Mouse (Mus musculus): ENCODE measurements around the gene Gabrd.

Gabrd gene

DNA sequence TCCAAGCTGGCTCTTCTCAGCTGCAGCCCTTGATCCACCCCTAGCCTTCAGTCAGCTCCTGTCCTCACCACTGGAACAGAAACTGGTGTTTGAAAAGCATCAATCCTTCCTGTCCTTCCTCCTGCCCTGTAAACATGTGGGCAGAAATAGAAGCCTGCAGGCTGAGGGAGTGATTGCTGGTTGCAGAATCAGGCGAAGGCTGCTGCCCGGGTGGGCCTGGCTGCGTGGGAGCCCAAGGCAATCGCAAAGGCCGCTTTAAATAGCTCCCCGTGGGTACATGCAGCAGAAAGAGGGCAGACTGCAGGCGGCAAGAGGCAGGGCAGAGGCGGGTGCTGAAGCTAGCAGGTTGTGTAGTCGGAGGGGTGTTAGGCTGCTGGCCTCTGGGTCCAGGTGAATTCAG, 15.2 kb downstream of the Gabrd start:
- DNase-seq (ENCODE audit: low read depth) = no peak

DNA sequence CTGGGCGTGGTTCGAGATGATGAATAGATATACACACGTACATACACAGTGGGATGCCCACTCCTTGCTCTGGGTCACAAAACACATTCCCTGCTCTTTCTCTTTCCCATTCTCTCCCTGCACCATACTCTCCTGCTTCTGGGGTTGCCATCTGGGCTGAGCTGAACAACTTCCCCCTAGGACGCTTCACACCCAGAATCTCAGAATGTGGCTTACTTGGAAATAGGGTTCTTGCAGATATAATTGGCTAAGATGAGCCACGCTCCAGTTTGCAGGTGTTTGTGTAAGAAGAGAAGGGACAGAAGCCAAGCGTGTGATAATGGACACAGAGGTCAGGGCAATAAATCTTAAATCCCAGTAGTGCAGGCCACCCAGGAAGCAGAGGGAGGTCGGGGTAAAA, 15.9 kb downstream of the Gabrd start:
- DNase-seq (ENCODE audit: low read depth) = no peak

GRCm38 (mm10) chr4:155371797-155372735, 25.8 kb downstream of the Gabrd start:
- DNase-seq (ENCODE audit: low read depth) = no peak

GRCm38 (mm10) chr4:155370737-155371715, 26.9 kb downstream of the Gabrd start:
- no peak for DNase-seq (ENCODE audit: low read depth)

DNA sequence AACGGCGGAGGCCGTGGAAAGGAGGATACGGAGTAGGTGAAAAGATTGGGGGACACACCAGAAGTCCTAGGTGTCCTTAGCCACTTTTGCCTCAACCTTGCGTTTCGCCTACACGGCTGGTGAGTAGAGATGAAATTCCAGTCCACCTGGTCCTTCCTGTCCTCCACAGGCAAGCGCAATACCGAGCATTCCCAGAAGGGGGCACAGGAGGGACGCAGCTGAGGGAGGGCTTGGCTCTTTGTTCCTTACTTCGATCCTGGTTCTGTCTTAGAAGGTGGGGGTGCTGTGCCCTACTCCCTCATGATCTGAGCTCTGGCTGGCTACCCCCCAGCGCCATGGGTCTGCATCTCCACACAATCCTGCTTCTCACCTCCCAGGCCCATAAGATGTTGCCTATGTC, 29.2 kb downstream of the Gabrd start:
- no peak for DNase-seq (ENCODE audit: low read depth)

DNA sequence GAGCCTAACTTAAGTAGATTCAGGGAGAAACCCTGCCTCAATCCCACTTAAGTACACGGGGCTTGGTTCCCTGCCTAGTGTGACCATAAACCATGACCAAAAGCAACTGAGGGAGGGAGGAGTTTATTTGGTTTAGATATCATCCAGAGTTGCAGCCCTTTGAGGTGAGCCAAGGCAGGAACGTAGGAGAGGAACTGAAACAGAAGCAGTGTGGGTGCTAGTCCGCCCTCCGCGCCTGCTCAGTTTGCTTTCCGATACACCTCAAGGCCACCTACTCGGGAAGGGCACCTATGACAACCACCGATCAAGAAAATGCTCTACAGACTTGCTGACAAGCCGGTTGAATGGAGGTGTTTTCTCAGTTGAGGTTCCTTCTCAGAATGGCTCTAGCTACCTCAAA, 30.2 kb downstream of the Gabrd start:
- DNase-seq (ENCODE audit: low read depth) = no peak

- DNase-seq (ENCODE audit: low read depth) = no peak
Observed at GRCm38 (mm10) chr4:155366784-155367183, 31.1 kb downstream of the Gabrd start.

DNA sequence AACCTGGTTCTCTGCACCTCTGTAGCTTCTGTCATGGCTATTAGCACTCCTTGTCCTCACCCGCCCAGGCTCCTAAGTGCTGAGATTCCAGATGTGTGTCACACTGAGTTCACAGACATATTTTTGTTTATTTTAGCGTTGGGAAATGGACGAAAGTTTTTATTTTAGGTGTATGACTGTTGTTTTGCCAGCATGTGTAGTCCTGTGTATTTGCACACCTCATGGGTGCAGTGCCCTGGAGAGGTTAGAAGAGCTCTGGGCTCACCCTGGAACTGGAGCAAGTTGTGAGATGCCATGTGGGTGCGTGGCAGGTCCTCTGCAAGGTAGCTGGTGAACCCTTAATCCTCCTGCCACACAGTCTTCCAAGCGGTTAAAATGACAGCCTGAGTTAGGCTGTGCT, 35.5 kb downstream of the Gabrd start:
- DNase-seq (ENCODE audit: low read depth) = no peak

DNA sequence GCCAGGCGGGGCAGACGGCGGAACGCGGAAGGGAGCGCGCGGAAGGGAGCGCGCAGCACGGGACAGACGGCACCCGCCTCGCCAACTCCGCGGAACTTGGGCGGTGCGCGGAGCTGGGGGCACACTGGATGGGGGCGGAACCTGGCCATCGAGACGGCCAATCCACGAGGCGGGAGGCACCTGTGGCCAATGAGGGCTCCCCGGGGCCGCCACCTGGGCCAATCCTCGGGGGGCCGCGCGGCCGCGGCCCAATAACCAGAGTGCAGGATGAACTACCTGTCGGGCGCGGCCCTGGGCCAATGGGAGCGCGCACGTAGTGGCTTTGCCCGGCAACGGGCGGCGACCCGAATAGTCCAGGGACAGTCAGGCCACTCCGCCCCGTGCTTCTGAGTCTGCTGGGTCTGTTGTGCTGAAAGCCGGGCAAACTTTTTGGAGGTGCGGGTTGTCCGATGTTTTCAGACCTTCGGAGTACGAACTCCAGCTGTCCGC, 36.6 kb downstream of the Gabrd start, which contains the start of gene Prkcz:
Gene Prkcz (minus strand): TSS at position 59 of the 489 bp plus-strand sequence.
- DNase-seq (ENCODE audit: low read depth) = no peak

- no peak for DNase-seq (ENCODE audit: low read depth)
Observed at GRCm38 (mm10) chr4:155360856-155361255, 37.1 kb downstream of the Gabrd start.

DNA sequence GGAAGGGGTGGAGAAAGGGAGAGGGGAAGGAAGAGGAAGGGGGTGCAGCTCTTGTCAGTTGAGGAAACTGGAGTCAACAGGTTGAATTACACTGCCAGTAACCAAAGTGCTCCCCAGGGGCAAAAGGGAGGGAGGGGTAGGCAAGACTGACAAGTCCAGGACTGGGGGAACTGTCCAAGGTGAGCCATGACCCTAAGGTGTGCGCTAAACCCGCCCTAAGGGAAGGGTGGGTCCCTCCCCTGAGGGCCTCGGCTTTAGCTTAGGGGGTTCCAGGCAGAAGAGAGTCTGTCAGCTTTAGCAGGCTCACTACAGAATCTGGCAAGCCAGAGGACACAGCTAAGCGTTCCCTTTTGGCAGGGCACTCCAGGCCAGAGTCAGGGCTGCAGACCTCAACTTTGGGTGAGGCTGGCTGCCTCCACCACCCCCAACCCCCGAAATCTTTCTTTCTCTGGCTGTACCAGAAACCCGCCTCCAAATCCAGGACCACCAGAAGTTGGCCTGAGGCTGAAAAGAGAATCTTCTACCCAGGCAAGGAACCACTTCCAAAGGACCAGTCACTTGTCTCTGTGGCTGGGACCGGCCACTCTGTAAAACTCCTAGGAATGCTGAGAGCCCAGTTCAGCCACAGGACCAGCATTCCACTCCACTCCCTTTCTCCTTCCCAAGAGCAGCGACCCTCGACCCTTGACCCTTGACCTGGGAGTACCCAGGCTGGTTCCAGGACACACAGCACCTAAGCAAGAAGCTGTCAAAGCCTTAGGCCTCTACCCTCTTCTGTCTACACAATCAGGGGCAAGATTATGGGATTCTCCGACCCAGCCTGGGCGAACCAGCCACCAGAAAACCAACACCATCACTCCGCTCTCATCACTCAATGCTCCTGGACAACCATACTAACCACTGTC, 38.1 kb downstream of the Gabrd start:
- no peak for DNase-seq (ENCODE audit: low read depth)

DNA sequence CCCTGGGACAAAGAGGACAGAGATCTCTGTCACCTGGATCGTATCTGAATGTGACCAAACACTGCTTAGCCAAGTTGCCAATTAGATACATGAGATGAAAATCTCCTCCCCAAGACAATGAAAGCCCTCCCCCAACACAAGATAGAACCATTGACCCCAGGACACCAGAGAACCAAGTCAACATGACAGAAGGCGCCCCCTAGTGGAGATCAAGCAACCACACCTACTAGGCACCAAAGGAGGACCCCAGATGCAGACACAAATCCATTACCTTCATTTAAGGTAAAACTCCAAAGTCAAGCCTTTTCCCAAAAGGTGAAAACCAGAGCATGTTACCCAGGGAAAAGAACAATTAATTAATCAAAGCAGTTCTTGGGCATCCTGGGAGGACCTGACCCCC, 40.3 kb downstream of the Gabrd start:
- DNase-seq (ENCODE audit: low read depth) = no peak

DNA sequence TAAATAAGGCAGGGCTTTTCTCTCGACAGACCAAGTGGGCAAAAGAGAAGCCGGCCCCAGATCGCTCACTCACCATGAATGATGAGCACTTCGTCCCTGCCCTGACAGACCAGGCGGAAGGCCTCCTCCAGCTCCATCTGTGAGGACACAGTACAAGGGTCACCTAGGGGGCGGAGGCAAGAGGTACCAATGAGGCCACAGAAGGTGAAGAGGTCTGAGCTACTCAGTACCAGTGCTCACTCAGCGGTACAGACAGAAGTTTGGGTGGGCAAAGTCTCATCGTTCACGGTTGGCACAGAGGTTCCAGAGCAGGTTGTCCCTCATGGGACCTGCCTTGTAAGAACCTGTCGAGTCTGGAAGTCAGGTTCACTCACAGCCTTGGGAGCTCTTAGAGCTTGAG, 41.6 kb downstream of the Gabrd start:
- no peak for DNase-seq (ENCODE audit: low read depth)

- DNase-seq (ENCODE audit: low read depth) = no peak
Observed at GRCm38 (mm10) chr4:155354546-155354945, 43.4 kb downstream of the Gabrd start.

- DNase-seq (ENCODE audit: low read depth) = no peak
Observed at GRCm38 (mm10) chr4:155354035-155354434, 43.9 kb downstream of the Gabrd start.

- no peak for DNase-seq (ENCODE audit: low read depth)
Observed at GRCm38 (mm10) chr4:155352581-155352980, 45.3 kb downstream of the Gabrd start.

DNA sequence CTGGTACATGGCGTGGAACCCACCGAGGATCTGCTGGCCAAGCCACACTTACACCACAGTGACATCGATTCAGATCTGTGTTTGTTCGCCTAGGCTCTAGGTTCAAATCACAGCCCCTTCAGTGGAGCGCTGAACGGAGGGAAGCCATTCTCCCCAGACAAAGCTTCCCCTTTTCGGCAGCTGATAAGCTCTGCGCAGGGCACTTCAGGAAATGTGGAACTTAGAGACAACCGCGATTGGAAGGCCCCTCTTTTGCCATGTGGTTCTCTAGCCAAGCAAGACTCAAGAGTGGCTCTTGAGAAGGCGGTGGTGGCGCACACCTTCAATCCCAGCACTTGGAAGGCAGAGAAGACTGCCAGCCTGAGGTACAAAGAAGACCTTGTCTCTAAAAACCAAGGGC, 51.6 kb downstream of the Gabrd start:
- DNase-seq (ENCODE audit: low read depth) = no peak

GRCm38 (mm10) chr4:155345608-155345953, 52.3 kb downstream of the Gabrd start:
- no peak for DNase-seq (ENCODE audit: low read depth)

DNA sequence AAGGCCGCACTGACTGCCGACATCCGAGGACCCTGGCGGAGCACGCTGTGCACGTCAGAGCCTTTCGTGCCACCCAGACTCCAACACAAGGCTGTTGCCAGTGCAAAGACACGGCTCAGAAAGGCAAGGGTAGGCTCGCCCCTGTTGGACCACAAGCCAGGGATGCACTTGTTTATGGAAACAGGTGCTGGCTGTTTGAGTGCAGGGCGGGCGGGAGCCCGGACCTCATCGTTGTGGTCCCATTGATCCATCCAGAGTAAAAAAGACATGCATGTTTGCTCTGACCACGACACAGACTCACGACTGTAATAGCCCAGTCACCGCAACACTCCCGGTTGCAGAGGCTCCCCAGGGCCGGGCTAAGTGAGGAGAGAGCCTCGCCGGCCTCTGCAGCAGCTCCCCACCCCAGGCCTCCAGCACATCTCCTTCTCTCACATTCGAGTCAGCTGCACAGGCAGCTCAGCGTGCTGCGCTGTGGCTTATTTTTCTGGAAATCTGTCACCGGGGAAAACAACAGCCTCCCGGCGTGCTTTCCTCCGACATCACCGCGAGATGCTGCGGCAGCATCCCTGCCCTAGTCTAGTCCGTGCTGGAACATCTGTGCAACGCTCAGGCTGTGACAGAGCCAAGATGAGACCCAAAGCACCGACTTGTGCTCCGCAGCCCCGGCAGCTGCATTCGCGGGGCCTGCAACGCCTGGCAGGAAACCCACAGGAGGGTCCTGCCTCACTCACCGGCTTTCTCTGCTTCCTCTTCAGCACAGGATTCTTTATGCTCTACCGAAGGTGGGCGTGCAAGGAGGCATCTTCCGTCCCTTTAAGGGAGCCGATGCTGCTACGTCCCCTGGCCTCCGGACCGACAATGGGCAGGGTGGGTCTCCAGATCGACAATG, 53.0 kb downstream of the Gabrd start:
- no peak for DNase-seq (ENCODE audit: low read depth)

DNA sequence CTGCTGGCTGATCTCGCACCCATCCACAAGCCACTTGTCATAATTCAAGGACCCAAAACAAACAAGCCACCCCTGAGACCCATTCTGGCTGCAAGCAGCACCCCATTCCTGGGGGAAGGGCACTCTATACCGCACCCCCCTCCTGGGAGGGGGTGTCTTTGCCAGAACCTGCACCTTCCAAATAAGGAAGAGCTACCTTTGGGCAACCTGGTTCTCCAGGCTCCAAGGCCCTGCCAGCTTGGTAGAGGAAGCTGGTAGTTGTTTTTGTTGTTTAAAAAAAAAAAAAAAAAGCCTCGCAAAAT, 53.7 kb downstream of the Gabrd start:
- DNase-seq (ENCODE audit: low read depth) = no peak

All from fibroblast of lung, adult 2 months (primary cell).